16 mouse cellular contexts compared by ENCODE assay signal in the genomic region with DNA sequence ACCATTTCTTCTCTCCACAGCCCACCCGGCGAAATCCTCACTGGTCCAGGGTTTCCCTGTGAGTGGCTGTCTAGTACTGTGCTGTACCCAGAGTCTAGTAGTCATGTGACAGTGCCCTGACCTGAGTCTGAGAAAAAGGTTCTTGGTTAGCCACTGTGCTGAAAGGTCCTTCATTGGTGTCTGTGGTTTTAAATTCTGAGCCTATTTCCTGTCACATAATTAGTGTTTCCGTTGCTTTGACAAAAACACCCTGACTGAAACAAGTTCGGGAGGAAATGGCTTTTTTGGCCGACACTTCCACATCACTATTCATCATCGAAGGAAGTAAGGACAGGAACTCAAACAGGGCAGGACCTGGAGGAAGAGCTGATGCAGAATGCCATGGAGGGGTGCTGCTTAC. TPM values are rescaled to one million over a fixed set of nuclear protein-coding genes. Genes with fewer than 3 reads are reported as not detected.
DNase-seq lines count a peak whose midpoint lies in the region; ATAC-seq and TF ChIP-seq lines count a peak whose summit lies in the region.
"Had no signal": no experiment of that assay in that cellular context is flagged by ENCODE, and none has a peak within 500 bp of the region (broad histone marks: within the 10 kb centered on the region; RNA-seq: fewer than 3 reads in every experiment).

No protein-coding gene starts in this region.

- DNase-seq in gastrocnemius, adult 2 months: no peak
- no peak for DNase-seq in gastrocnemius, postnatal 25 days
- peak; percentile 47 for DNase-seq in lung, postnatal 10 days
- DNase-seq in lung, postnatal 4 days: no peak
- peak; percentile 72 for DNase-seq in T-cell, adult 2 months (ENCODE audit: low spot score)
- DNase-seq in cerebellum, postnatal 25 days: no peak
- no peak for DNase-seq in right cerebral cortex, adult 2 months (ENCODE audit: low spot score in 2 of 2)
- DNase-seq: adrenal gland, postnatal 36 days; cerebellum, postnatal 36 days; layer of hippocampus, adult 9-11 months; left cerebral cortex, postnatal 4 days had no signal

- peak; percentile 33; the same call in 1 of the 2 replicates for ATAC-seq in megakaryocyte progenitor cell, adult 5-6 weeks (replicated peaks; ENCODE audit: poor library complexity)
- ATAC-seq: forebrain, embryonic 14.5 days; intestine, postnatal 0 days had no signal

- no peak overlapping the region for H3K4me3 ChIP-seq in gastrocnemius, adult 2 months
- H3K4me3 ChIP-seq: embryonic facial prominence, embryonic 15.5 days had no signal

- TF ChIP-seq CTCF in gastrocnemius, adult 2 months (IDR thresholded peaks at IDR 0.05): no peak

- intact Hi-C loops in gastrocnemius, adult 2 months (cut with DNase I): no loop called here

- H3K27ac ChIP-seq in gastrocnemius, adult 2 months: 0 out of 2 replicates have a peak overlapping the region, but pooled peaks have one; percentile 8
- H3K27ac ChIP-seq: embryonic facial prominence, embryonic 15.5 days; liver, embryonic 14.5 days had no signal

RNA-seq across cellular contexts. Expression of a gene that starts 33.8 kb away (rescaled TPM):
- 10 to 100 TPM in 1 of 2 experiments, 1 to 10 TPM in 1; 7.3 to 12.0 TPM for total RNA-seq in gastrocnemius, adult 2 months (2021)
- 1 to 10 TPM; 7.1 to 9.8 TPM for total RNA-seq in gastrocnemius, postnatal 25 days (2021)
- total RNA-seq in megakaryocyte progenitor cell, adult 5-6 weeks (2015): 5.1 and 5.9 TPM in 2 replicates
- 7.7 and 10.1 TPM in 2 replicates for total RNA-seq in megakaryocyte progenitor cell, adult 5-6 weeks (2017)

Comparison
In these comparisons a context has a peak if more than half of its experiments do, and no peak if none do; other contexts are left out.
1. DNase-seq: peak in lung, postnatal 10 days (single experiment) and T-cell, adult 2 months (single experiment); none in gastrocnemius, adult 2 months (single experiment), gastrocnemius, postnatal 25 days (single experiment), lung, postnatal 4 days (0 of 2), cerebellum, postnatal 25 days (0 of 2) and right cerebral cortex, adult 2 months (0 of 2).